Comparison of ENCODE assay signal across 9 mouse cellular contexts in the genomic region with DNA sequence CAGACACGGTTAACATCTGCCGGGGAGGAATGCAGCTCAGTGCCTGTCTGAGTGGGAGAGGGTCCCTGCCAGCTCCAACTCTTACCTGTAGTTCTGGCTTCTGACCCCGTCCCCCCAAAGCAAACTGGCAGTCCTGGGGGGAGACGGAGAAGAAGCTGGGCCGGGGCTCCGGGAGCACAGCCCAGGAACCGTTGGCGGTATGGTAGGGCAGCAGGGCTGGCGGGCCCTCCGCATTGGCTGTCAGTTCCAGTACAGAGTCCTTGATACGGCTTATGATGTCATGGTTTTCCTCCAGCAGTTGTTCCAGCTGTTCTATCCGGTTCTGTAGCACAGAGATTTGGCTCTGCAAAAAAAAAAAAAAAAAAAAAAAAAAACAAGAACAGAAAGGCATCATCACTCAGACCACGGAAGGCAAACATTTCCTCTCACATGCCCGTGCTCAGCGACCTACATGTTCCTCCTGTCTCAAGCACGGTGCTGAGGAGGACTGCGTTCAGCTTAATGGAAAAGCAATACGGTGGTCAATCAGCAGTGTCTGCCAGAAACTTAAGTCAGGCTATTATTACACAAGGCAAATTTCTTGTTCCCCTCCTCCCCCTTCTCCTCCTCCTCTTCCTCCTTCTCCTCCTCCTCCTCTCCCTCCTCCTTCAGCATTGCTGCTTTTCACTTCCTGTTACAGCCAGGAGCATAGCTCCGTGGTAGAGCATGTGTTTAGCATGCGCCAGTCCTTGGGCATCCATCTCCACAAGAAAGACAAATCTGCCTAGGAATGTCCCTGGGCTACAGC. TPM values are rescaled to one million over a fixed set of nuclear protein-coding genes. Genes with fewer than 3 reads are reported as not detected.
DNase-seq lines count a peak whose midpoint lies in the region; ATAC-seq and TF ChIP-seq lines count a peak whose summit lies in the region.
"Had no signal": no experiment of that assay in that cellular context is flagged by ENCODE, and none has a peak within 500 bp of the region (broad histone marks: within the 10 kb centered on the region; RNA-seq: fewer than 3 reads in every experiment).

No protein-coding gene starts in this region.

- DNase-seq in forebrain, postnatal 0 days: no peak
- DNase-seq in CH12.LX (ENCODE audit: extremely low read depth): peak; percentile 72
- no peak for DNase-seq in frontal cortex, postnatal 25 days (ENCODE audit: low spot score in 2 of 2)
- DNase-seq in urinary bladder, postnatal 14 days (ENCODE audit: low spot score): no peak
- no peak for DNase-seq in frontal cortex, postnatal 14 days (ENCODE audit: low spot score in 2 of 2)

- H3K36me3 ChIP-seq in forebrain, postnatal 0 days (ENCODE audit: insufficient read depth): peaks cover 35% of the 10 kb centered on the region
- H3K36me3 ChIP-seq in forebrain, embryonic 16.5 days (ENCODE audit: control insufficient read depth, insufficient read depth): peaks cover 28% of the 10 kb centered on the region
- peaks cover 37 to 42% of the 10 kb centered on the region in 2 experiments for H3K36me3 ChIP-seq in CH12.LX (replicated peaks in 1 of 2; ENCODE audit: control insufficient read depth in 1 of 2, insufficient read depth in 1 of 2, low read length in 1 of 2)
- peaks cover 26% of the 10 kb centered on the region for H3K36me3 ChIP-seq in heart, embryonic 16.5 days (ENCODE audit: control insufficient read depth, insufficient read depth)

- no peak for TF ChIP-seq RAD21 in CH12.LX (IDR thresholded peaks at IDR 0.05; ENCODE audit: low read depth, low read length)

- H3K27me3 ChIP-seq in forebrain, postnatal 0 days (ENCODE audit: insufficient read depth, low read length): no peaks in the 10 kb centered on the region
- H3K27me3 ChIP-seq in forebrain, embryonic 16.5 days (replicated peaks; ENCODE audit: control insufficient read depth, insufficient read depth, low read length): no peaks in the 10 kb centered on the region
- no peaks in the 10 kb centered on the region for H3K27me3 ChIP-seq in CH12.LX (replicated peaks)
- no peaks in the 10 kb centered on the region for H3K27me3 ChIP-seq in heart, embryonic 16.5 days (ENCODE audit: control insufficient read depth, insufficient read depth, low read length)

- ATAC-seq in forebrain, postnatal 0 days: no peak
- no peak for ATAC-seq in forebrain, embryonic 16.5 days
- 0 out of 2 replicates have a peak, but pooled peaks have one; percentile 15 for ATAC-seq in heart, embryonic 16.5 days (replicated peaks; ENCODE audit: extremely low read depth, insufficient read depth, low FRiP score)
- peak; percentile 36 for ATAC-seq in megakaryocyte, adult 5-6 weeks (ENCODE audit: poor library complexity, severe bottlenecking)

- peak; percentile 62 for TF ChIP-seq EP300 in CH12.LX (IDR thresholded peaks at IDR 0.05; ENCODE audit: low read length)

- dilution Hi-C loops in CH12.LX (cut with MboI; ENCODE audit: extremely low pct_ligation_motif_present, extremely low pct_unique_long_range_greater_than_20kb, low sequenced_read_pairs): no loop called here

- TF ChIP-seq POLR2A in CH12.LX (IDR thresholded peaks at IDR 0.05; ENCODE audit: low read depth, low read length): peak; percentile 57

- no peak for TF ChIP-seq CTCF in forebrain, postnatal 0 days (IDR thresholded peaks at IDR 0.05; ENCODE audit: low read depth)
- no peak for TF ChIP-seq CTCF in CH12.LX (conservative IDR thresholded peaks at IDR 0.05 in 1 of 2, IDR thresholded peaks at IDR 0.05 in 1 of 2; ENCODE audit: low read depth in 2 of 2, low read length in 2 of 2)

- no peak overlapping the region for H3K27ac ChIP-seq in forebrain, postnatal 0 days (ENCODE audit: low read depth, low read length)
- no peak overlapping the region for H3K27ac ChIP-seq in forebrain, embryonic 16.5 days (ENCODE audit: low read length)
- peak overlapping the region; percentile 74 for H3K27ac ChIP-seq in CH12.LX (ENCODE audit: insufficient read depth, low read depth)
- H3K27ac ChIP-seq in heart, embryonic 16.5 days (ENCODE audit: low read length): peak overlapping the region; percentile 53

- H3K4me1 ChIP-seq in forebrain, postnatal 0 days (ENCODE audit: insufficient read depth): no peaks in the 10 kb centered on the region
- H3K4me1 ChIP-seq in forebrain, embryonic 16.5 days (replicated peaks; ENCODE audit: control insufficient read depth, insufficient read depth, low read length): peaks cover 19% of the 10 kb centered on the region
- H3K4me1 ChIP-seq in CH12.LX (ENCODE audit: control insufficient read depth in 1 of 2, insufficient read depth in 2 of 2): peaks cover 10 to 50% of the 10 kb centered on the region in 2 experiments
- H3K4me1 ChIP-seq in heart, embryonic 16.5 days (ENCODE audit: control insufficient read depth, insufficient read depth, low read length): peaks cover 27% of the 10 kb centered on the region

- peaks cover 6% of the 10 kb centered on the region for H3K79me2 ChIP-seq in CH12.LX (replicated peaks; ENCODE audit: control insufficient read depth, extremely low read depth, insufficient read depth, poor library complexity, severe bottlenecking)

- no peaks in the 10 kb centered on the region for H3K9me3 ChIP-seq in forebrain, postnatal 0 days (ENCODE audit: low read length)
- H3K9me3 ChIP-seq in forebrain, embryonic 16.5 days (ENCODE audit: control insufficient read depth, low read length): no peaks in the 10 kb centered on the region
- H3K9me3 ChIP-seq in CH12.LX (replicated peaks; ENCODE audit: low read length): no peaks in the 10 kb centered on the region
- H3K9me3 ChIP-seq in heart, embryonic 16.5 days (replicated peaks; ENCODE audit: control insufficient read depth, low read length): no peaks in the 10 kb centered on the region
- H3K9me3 ChIP-seq: G1E had no signal

- H3K4me3 ChIP-seq in forebrain, postnatal 0 days (ENCODE audit: low read depth, low read length): no peak overlapping the region
- no peak overlapping the region for H3K4me3 ChIP-seq in forebrain, embryonic 16.5 days (replicated peaks; ENCODE audit: low read length)
- peak overlapping the region; percentile 81 to 93 (median 88) for H3K4me3 ChIP-seq in CH12.LX (replicated peaks in 1 of 3; ENCODE audit: low read depth in 2 of 3, low read length in 2 of 3, poor library complexity in 1 of 3)
- 0 out of 2 replicates have a peak overlapping the region, but pooled peaks have one; percentile 15 for H3K4me3 ChIP-seq in heart, embryonic 16.5 days (ENCODE audit: low read length)

- in situ Hi-C loops in CH12.LX (cut with MboI; ENCODE audit: low pct_ligation_motif_present, low pct_unique_long_range_greater_than_20kb, low sequenced_read_pairs): no loop called here

- H3K9ac ChIP-seq in forebrain, postnatal 0 days: no peak overlapping the region
- no peak overlapping the region for H3K9ac ChIP-seq in forebrain, embryonic 16.5 days (replicated peaks; ENCODE audit: low read depth, low read length)
- H3K9ac ChIP-seq in CH12.LX (ENCODE audit: insufficient read depth, low read depth): peak overlapping the region; percentile 95
- no peak overlapping the region for H3K9ac ChIP-seq in heart, embryonic 16.5 days (ENCODE audit: low read length)

- H3K4me2 ChIP-seq in forebrain, postnatal 0 days (ENCODE audit: low read depth): peak overlapping the region; percentile 49
- no peak overlapping the region for H3K4me2 ChIP-seq in forebrain, embryonic 16.5 days (ENCODE audit: low read length)
- H3K4me2 ChIP-seq in CH12.LX (ENCODE audit: insufficient read depth, low read depth, poor library complexity, severe bottlenecking): peak overlapping the region; percentile 80
- peak overlapping the region; percentile 82 for H3K4me2 ChIP-seq in heart, embryonic 16.5 days (ENCODE audit: low read depth, low read length)

- 88% methylated on average over 20 of the region's 20 CpGs for WGBS in forebrain, postnatal 0 days
- 88% methylated on average over 20 of the region's 20 CpGs for WGBS in forebrain, embryonic 16.5 days
- WGBS in heart, embryonic 16.5 days: 51% methylated on average over 20 of the region's 20 CpGs

RNA-seq across cellular contexts. Expression of a gene that starts 2.3 kb away (rescaled TPM):
- 49.4 and 54.8 TPM in 2 replicates for total RNA-seq in forebrain, postnatal 0 days (2014; rRNA removed)
- polyA plus RNA-seq in forebrain, postnatal 0 days (2015; fragmentation: Nextera tagmentation; extraction: Ambion mirVana): 6.5 and 12.0 TPM in 2 replicates
- polyA plus RNA-seq in forebrain, embryonic 16.5 days (2015; fragmentation: Nextera tagmentation; extraction: Ambion mirVana): 19.9 and 24.0 TPM in 2 replicates
- total RNA-seq in CH12.LX (2012; rRNA removed) (46.3 and 48.3 TPM in 2 replicates), CH12.LX (2014; rRNA removed) (12.5 and 14.3 TPM in 2 replicates)
- 33.6 and 44.3 TPM in 2 replicates for polyA plus RNA-seq in CH12.LX (2012; ENCODE audit: insufficient read length, low read depth)
- polyA plus RNA-seq in heart, embryonic 16.5 days (2015; fragmentation: Nextera tagmentation; extraction: Ambion mirVana): 15.0 and 17.4 TPM in 2 replicates
- 23.3 and 25.3 TPM in 2 replicates for total RNA-seq in megakaryocyte, adult 5-6 weeks (2015)
- 27.8 and 39.5 TPM in 2 replicates for total RNA-seq in megakaryocyte, adult 5-6 weeks (2017)

RNA-seq across cellular contexts. Expression of a gene that starts 18.9 kb away (rescaled TPM):
- 4.5 and 6.4 TPM in 2 replicates for total RNA-seq in forebrain, postnatal 0 days (2014; rRNA removed)
- 2.5 and 2.8 TPM in 2 replicates for polyA plus RNA-seq in forebrain, postnatal 0 days (2015; fragmentation: Nextera tagmentation; extraction: Ambion mirVana)
- 2.8 and 4.7 TPM in 2 replicates for polyA plus RNA-seq in forebrain, embryonic 16.5 days (2015; fragmentation: Nextera tagmentation; extraction: Ambion mirVana)
- total RNA-seq in CH12.LX (2012; rRNA removed) (7.1 and 9.8 TPM in 2 replicates), CH12.LX (2014; rRNA removed) (4.3 and 6.5 TPM in 2 replicates)
- polyA plus RNA-seq in CH12.LX (2012; ENCODE audit: insufficient read length, low read depth): 11.7 and 16.2 TPM in 2 replicates
- 14.1 and 15.4 TPM in 2 replicates for polyA plus RNA-seq in heart, embryonic 16.5 days (2015; fragmentation: Nextera tagmentation; extraction: Ambion mirVana)
- 260 and 265 TPM in 2 replicates for total RNA-seq in megakaryocyte, adult 5-6 weeks (2015)
- total RNA-seq in megakaryocyte, adult 5-6 weeks (2017): 252 and 267 TPM in 2 replicates

RNA-seq across cellular contexts. Expression of a gene that starts 25.9 kb away (rescaled TPM):
- total RNA-seq in forebrain, postnatal 0 days (2014; rRNA removed): 33.2 and 44.4 TPM in 2 replicates
- 14.6 and 16.7 TPM in 2 replicates for polyA plus RNA-seq in forebrain, postnatal 0 days (2015; fragmentation: Nextera tagmentation; extraction: Ambion mirVana)
- 22.5 and 23.8 TPM in 2 replicates for polyA plus RNA-seq in forebrain, embryonic 16.5 days (2015; fragmentation: Nextera tagmentation; extraction: Ambion mirVana)
- 9.6 and 12.6 TPM in 2 replicates for total RNA-seq in CH12.LX (2012; rRNA removed)
- total RNA-seq in CH12.LX (2014; rRNA removed): 3.1 and 5.5 TPM in 2 replicates
- polyA plus RNA-seq in CH12.LX (2012; ENCODE audit: insufficient read length, low read depth): 2.6 and 4.6 TPM in 2 replicates
- 20.1 and 20.7 TPM in 2 replicates for polyA plus RNA-seq in heart, embryonic 16.5 days (2015; fragmentation: Nextera tagmentation; extraction: Ambion mirVana)
- total RNA-seq in megakaryocyte, adult 5-6 weeks (2015): 6.7 and 8.5 TPM in 2 replicates
- 6.1 and 11.1 TPM in 2 replicates for total RNA-seq in megakaryocyte, adult 5-6 weeks (2017)

RNA-seq across cellular contexts. Expression of a gene that starts 28.0 kb away (rescaled TPM):
- total RNA-seq in forebrain, postnatal 0 days (2014; rRNA removed): 49.2 and 69.4 TPM in 2 replicates
- polyA plus RNA-seq in forebrain, postnatal 0 days (2015; fragmentation: Nextera tagmentation; extraction: Ambion mirVana): 35.2 and 50.1 TPM in 2 replicates
- 47.7 and 56.3 TPM in 2 replicates for polyA plus RNA-seq in forebrain, embryonic 16.5 days (2015; fragmentation: Nextera tagmentation; extraction: Ambion mirVana)
- total RNA-seq in CH12.LX (2012; rRNA removed) (21.8 and 22.6 TPM in 2 replicates), CH12.LX (2014; rRNA removed) (7.9 and 13.8 TPM in 2 replicates)
- 16.8 and 22.2 TPM in 2 replicates for polyA plus RNA-seq in CH12.LX (2012; ENCODE audit: insufficient read length, low read depth)
- 20.6 and 25.3 TPM in 2 replicates for polyA plus RNA-seq in heart, embryonic 16.5 days (2015; fragmentation: Nextera tagmentation; extraction: Ambion mirVana)
- total RNA-seq in megakaryocyte, adult 5-6 weeks (2015): 4.1 and 4.7 TPM in 2 replicates
- 7.2 and 13.0 TPM in 2 replicates for total RNA-seq in megakaryocyte, adult 5-6 weeks (2017)

RNA-seq across cellular contexts. Expression of a gene that starts 36.4 kb away (rescaled TPM):
- total RNA-seq in forebrain, postnatal 0 days (2014; rRNA removed): 16.9 and 21.8 TPM in 2 replicates
- polyA plus RNA-seq in forebrain, postnatal 0 days (2015; fragmentation: Nextera tagmentation; extraction: Ambion mirVana): 6.8 and 7.7 TPM in 2 replicates
- 4.4 TPM in 2 replicates for polyA plus RNA-seq in forebrain, embryonic 16.5 days (2015; fragmentation: Nextera tagmentation; extraction: Ambion mirVana)
- total RNA-seq in CH12.LX (2012; rRNA removed) (11.1 and 13.5 TPM in 2 replicates), CH12.LX (2014; rRNA removed) (1.1 and 1.5 TPM in 2 replicates)
- polyA plus RNA-seq in CH12.LX (2012; ENCODE audit: insufficient read length, low read depth): 17.0 and 20.9 TPM in 2 replicates
- 11.0 and 14.3 TPM in 2 replicates for polyA plus RNA-seq in heart, embryonic 16.5 days (2015; fragmentation: Nextera tagmentation; extraction: Ambion mirVana)
- total RNA-seq in megakaryocyte, adult 5-6 weeks (2015): 28.0 and 34.1 TPM in 2 replicates
- total RNA-seq in megakaryocyte, adult 5-6 weeks (2017): 13.8 and 21.3 TPM in 2 replicates

Comparison
In these comparisons a context has a peak if more than half of its experiments do, and no peak if none do; other contexts are left out.
1. ATAC-seq: peak in heart, embryonic 16.5 days (single experiment) and megakaryocyte, adult 5-6 weeks (single experiment); none in forebrain, postnatal 0 days (single experiment) and forebrain, embryonic 16.5 days (single experiment).
2. H3K27ac ChIP-seq: peak in CH12.LX (single experiment) and heart, embryonic 16.5 days (single experiment); none in forebrain, postnatal 0 days (single experiment) and forebrain, embryonic 16.5 days (single experiment).
3. H3K4me3 ChIP-seq: peak in CH12.LX (3 of 3) and heart, embryonic 16.5 days (single experiment); none in forebrain, postnatal 0 days (single experiment) and forebrain, embryonic 16.5 days (single experiment).